Mouse (Mus musculus): ENCODE results near the gene Nf1. TPM values are rescaled to one million over a fixed set of nuclear protein-coding genes. Genes with fewer than 3 reads are reported as not detected.

Nf1 gene
- total and polyA plus RNA-seq, 3 experiments, result 7.1 to 78.0 (median 27.0) TPM

DNA sequence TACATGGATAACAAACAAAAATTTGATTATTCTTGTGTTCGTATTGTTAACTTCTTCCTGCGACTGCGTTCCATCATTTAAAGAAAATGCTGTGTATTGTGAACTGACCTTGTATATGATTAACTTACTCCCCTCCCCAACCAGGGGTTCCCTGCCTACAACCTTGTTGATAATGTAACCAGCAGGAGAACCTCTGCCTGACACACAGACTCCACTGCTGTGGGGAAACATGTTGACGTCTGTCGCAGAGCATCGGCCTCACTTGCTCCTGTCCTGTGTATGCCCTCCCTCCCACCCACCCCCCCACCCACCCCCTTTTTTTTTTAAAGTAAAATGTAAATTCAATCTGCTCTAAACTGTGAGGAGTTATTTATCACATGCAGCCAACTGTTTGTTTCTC is 241.8 kb downstream of the Nf1 start:
- DNase-seq (ENCODE audit: low spot score), result no peak
- peaks cover 35% of the 10 kb centered on the region for H3K36me3 ChIP-seq (replicated peaks)
- no peaks in the 10 kb centered on the region for H3K27me3 ChIP-seq (ENCODE audit: insufficient read depth, low read length)
- no peaks in the 10 kb centered on the region; the same call in 1 of the 2 replicates for H3K4me1 ChIP-seq (ENCODE audit: insufficient read depth, low read depth, low read length)
- ATAC-seq (ENCODE audit: extremely low read depth, insufficient number of reproducible peaks, low FRiP score, poor library complexity, severe bottlenecking), result no peak
- no peak overlapping the region for H3K4me3 ChIP-seq (ENCODE audit: low read depth, low read length)
- H3K9me3 ChIP-seq (replicated peaks), result no peaks in the 10 kb centered on the region
- TF ChIP-seq CTCF (IDR thresholded peaks at IDR 0.05; ENCODE audit: low read depth, low read length) (no peak), GATA1 (IDR thresholded peaks at IDR 0.05; ENCODE audit: borderline replicate concordance, low read length) (no peak), TAL1 (conservative IDR thresholded peaks at IDR 0.05; ENCODE audit: low read depth, low read length) (no peak), POLR2AphosphoS5 (IDR thresholded peaks at IDR 0.05; ENCODE audit: insufficient replicate concordance, low read depth, low read length) (no peak), GATA2 (IDR thresholded peaks at IDR 0.05; ENCODE audit: borderline replicate concordance, low read depth, low read length) (no peak)

DNA sequence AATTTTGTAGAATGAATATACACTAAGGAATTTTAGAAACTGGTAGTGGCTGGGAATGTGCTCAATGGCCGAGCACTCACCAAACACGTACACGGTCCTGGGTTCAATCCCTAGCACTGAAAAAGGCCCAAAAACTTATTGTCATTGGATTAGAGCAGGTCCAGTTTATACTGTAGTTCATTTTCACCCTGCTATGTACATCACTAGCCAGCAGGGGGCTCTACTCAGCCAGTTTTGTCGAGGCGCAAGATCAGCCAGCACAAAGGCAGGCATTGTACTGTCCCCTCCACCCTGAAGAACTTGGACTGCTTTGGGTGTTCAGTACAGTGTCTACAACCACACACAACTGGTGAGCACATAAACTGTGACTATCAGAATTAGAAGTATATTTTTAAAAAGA is 244.7 kb downstream of the Nf1 start:
- no peaks in the 10 kb centered on the region for H3K9me3 ChIP-seq (replicated peaks)
- H3K4me3 ChIP-seq (ENCODE audit: low read depth, low read length), result no peak overlapping the region
- DNase-seq (ENCODE audit: low spot score), result peak; percentile 47
- H3K36me3 ChIP-seq (replicated peaks), result peaks cover 11% of the 10 kb centered on the region
- ATAC-seq (ENCODE audit: extremely low read depth, insufficient number of reproducible peaks, low FRiP score, poor library complexity, severe bottlenecking), result peak; percentile 34; the same call in 1 of the 2 replicates
- H3K27me3 ChIP-seq (ENCODE audit: insufficient read depth, low read length), result no peaks in the 10 kb centered on the region; the same call in 1 of the 2 replicates
- H3K4me1 ChIP-seq (ENCODE audit: insufficient read depth, low read depth, low read length), result no peaks in the 10 kb centered on the region
- TF ChIP-seq CTCF (IDR thresholded peaks at IDR 0.05; ENCODE audit: low read depth, low read length), result peak; percentile 86
- TF ChIP-seq GATA2 (IDR thresholded peaks at IDR 0.05; ENCODE audit: borderline replicate concordance, low read depth, low read length), result no peak

DNA sequence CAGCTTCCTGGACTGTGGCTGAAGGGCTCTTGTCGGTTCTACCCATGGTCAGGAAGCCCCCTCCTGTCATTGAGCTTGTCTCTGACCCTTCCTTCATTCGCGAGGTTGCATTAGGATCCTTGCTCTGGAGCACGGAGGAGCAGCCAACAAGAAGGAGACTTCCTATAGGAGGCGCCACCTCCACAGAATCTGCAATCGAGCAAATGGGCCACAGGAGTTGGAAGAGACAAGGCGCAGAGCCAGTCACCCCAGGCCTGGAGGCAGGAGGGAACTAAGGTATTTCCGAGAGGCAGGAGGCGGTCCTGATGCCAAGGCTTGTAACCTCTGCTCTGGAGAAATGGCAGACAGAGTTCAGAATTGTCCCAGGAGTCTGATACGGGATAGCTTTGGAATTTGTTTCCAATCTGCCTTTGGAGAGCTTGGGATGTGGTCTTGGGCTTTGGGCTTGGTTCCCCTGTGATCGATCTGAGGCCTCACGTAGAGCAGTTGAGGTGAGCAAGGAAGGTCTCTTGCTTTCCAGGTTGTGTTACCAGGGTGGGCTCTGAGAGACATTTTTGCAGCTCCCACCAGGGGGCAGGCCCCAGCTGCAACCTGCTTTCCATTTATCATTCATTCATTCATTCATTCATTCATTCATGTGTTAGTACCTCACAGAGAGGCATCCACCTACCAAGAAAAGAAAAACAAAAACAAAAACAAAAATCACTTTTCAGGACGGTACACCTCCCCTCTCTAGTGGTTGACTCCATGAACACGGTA is 250.0 kb downstream of the Nf1 start:
- Histone ChIP-seq H3K36me3 (replicated peaks) (no peaks in the 10 kb centered on the region), H3K9me3 (replicated peaks) (no peaks in the 10 kb centered on the region), H3K27me3 (ENCODE audit: insufficient read depth, low read length) (peaks cover 19% of the 10 kb centered on the region), H3K4me1 (ENCODE audit: insufficient read depth, low read depth, low read length) (no peaks in the 10 kb centered on the region), H3K4me3 (ENCODE audit: low read depth, low read length) (no peak overlapping the region)
- ATAC-seq (ENCODE audit: extremely low read depth, insufficient number of reproducible peaks, low FRiP score, poor library complexity, severe bottlenecking) (no peak), DNase-seq (ENCODE audit: low spot score) (no peak)
- TF ChIP-seq POLR2AphosphoS5 (IDR thresholded peaks at IDR 0.05; ENCODE audit: insufficient replicate concordance, low read depth, low read length) (no peak), CTCF (IDR thresholded peaks at IDR 0.05; ENCODE audit: low read depth, low read length) (no peak), TAL1 (conservative IDR thresholded peaks at IDR 0.05; ENCODE audit: low read depth, low read length) (no peak), GATA1 (IDR thresholded peaks at IDR 0.05; ENCODE audit: borderline replicate concordance, low read length) (no peak), GATA2 (IDR thresholded peaks at IDR 0.05; ENCODE audit: borderline replicate concordance, low read depth, low read length) (no peak)

DNA sequence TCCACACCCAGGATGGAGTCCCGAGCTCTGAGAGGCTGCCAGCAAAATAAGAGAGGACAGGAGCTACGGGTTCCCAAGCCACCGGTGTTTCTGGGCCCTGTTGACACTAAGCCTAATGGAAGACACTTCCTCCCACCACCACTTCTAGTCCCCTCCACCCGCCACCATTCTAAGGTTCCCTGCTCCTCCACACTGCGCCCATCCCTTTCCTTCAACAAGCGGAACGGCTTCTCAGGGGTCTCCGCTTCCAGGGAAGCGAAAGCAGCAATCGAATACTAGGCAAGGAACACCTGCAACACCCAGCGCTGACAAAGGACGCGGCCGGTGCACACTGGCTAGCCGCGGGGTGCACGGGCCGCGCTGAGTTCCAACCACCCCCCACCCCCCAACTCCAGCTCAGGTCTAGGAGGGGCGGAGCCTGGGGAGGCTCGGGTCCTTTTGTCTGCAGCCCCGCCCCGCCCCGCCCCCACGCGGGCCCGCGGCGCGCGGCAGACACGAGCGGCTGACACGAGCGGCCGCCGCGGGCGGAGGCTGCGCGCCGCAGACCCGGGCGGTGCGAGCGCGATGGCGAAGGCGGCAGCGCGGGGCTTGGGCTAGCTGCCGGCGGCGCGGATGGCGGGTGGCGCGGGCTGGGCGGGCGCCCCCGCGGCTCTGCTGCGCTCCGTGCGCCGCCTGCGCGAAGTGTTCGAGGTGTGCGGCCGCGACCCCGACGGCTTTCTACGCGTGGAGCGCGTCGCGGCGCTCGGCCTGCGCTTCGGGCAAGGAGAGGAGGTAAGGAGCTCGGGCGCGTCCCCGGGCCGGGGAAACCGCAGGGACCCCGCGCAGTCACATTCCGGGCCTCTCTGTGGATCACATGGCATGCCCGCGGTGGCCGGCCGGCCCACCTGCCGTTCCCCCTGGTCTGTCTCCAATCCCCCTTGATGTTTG is 251.4 kb downstream of the Nf1 start, which contains the start of gene Rab11fip4:
Gene Rab11fip4 (plus strand): TSS at position 549 of the 927 bp plus-strand sequence.
- DNase-seq (ENCODE audit: low spot score) (no peak), ATAC-seq (ENCODE audit: extremely low read depth, insufficient number of reproducible peaks, low FRiP score, poor library complexity, severe bottlenecking) (no peak)
- Histone ChIP-seq H3K9me3 (replicated peaks) (no peaks in the 10 kb centered on the region), H3K4me1 (ENCODE audit: insufficient read depth, low read depth, low read length) (no peaks in the 10 kb centered on the region), H3K4me3 (ENCODE audit: low read depth, low read length) (no peak within 1 kb of the TSS), H3K27me3 (ENCODE audit: insufficient read depth, low read length) (peaks cover 26% of the 10 kb centered on the region), H3K36me3 (replicated peaks) (no peaks in the 10 kb centered on the region)
- TF ChIP-seq TAL1 (conservative IDR thresholded peaks at IDR 0.05; ENCODE audit: low read depth, low read length), result no peak
- TF ChIP-seq GATA1 (IDR thresholded peaks at IDR 0.05; ENCODE audit: borderline replicate concordance, low read length), result no peak

DNA sequence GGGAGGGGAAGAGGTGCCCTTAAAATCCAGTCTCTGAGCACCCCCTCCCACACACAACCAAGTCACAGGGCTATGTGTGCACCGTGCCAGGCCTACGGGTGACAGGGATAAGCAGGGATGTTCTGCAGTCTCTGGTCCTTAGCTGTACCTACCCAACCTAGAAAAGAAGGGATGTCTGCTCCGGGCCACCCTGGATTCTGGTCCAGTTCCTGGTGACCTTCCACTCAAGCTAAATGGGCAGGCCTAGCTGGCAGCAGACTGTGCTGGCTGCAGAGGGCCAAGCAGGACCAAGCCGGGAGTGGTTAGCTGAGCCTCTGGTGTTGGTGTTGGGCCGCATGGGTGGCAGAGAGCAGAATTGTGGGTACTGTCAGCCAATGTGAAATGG is 252.1 kb downstream of the Nf1 start:
- Histone ChIP-seq H3K4me1 (ENCODE audit: insufficient read depth, low read depth, low read length) (no peaks in the 10 kb centered on the region), H3K36me3 (replicated peaks) (no peaks in the 10 kb centered on the region), H3K4me3 (ENCODE audit: low read depth, low read length) (no peak overlapping the region), H3K9me3 (replicated peaks) (no peaks in the 10 kb centered on the region), H3K27me3 (ENCODE audit: insufficient read depth, low read length) (peaks cover 29% of the 10 kb centered on the region)
- DNase-seq (ENCODE audit: low spot score) (no peak), ATAC-seq (ENCODE audit: extremely low read depth, insufficient number of reproducible peaks, low FRiP score, poor library complexity, severe bottlenecking) (no peak)
- TF ChIP-seq GATA1 (IDR thresholded peaks at IDR 0.05; ENCODE audit: borderline replicate concordance, low read length), result no peak
- no peak for TF ChIP-seq CTCF (IDR thresholded peaks at IDR 0.05; ENCODE audit: low read depth, low read length)
- no peak for TF ChIP-seq TAL1 (conservative IDR thresholded peaks at IDR 0.05; ENCODE audit: low read depth, low read length)
- TF ChIP-seq POLR2AphosphoS5 (IDR thresholded peaks at IDR 0.05; ENCODE audit: insufficient replicate concordance, low read depth, low read length), result no peak
- no peak for TF ChIP-seq GATA2 (IDR thresholded peaks at IDR 0.05; ENCODE audit: borderline replicate concordance, low read depth, low read length)

DNA sequence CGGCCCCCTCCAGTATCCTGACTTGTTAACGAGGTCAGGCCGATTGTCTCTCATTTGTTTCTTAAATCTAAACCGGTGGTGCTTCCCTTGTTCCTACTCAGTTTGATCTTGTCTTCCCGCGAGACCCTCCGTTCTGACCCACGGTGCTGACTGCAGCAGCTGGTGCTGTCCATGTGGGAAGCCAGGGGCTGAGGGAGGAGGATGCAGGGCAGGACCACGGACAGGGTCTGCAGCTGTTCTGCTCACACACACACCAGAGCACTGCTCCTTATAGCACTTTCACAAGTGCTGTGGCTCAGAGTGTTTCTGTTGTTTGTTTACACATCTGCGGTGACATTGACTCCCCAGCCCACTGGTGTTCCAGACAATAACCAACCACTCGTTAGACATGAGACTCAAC is 254.0 kb downstream of the Nf1 start:
- ATAC-seq (ENCODE audit: extremely low read depth, insufficient number of reproducible peaks, low FRiP score, poor library complexity, severe bottlenecking) (no peak), DNase-seq (ENCODE audit: low spot score) (no peak)
- H3K27me3 ChIP-seq (ENCODE audit: insufficient read depth, low read length), result peaks cover 36% of the 10 kb centered on the region
- H3K4me3 ChIP-seq (ENCODE audit: low read depth, low read length), result no peak overlapping the region
- H3K36me3 ChIP-seq (replicated peaks), result no peaks in the 10 kb centered on the region
- TF ChIP-seq POLR2AphosphoS5 (IDR thresholded peaks at IDR 0.05; ENCODE audit: insufficient replicate concordance, low read depth, low read length) (no peak), TAL1 (conservative IDR thresholded peaks at IDR 0.05; ENCODE audit: low read depth, low read length) (no peak), CTCF (IDR thresholded peaks at IDR 0.05; ENCODE audit: low read depth, low read length) (no peak)
- no peaks in the 10 kb centered on the region for H3K4me1 ChIP-seq (ENCODE audit: insufficient read depth, low read depth, low read length)
- no peaks in the 10 kb centered on the region for H3K9me3 ChIP-seq (replicated peaks)

Measured in G1E (cell line).